Mouse (Mus musculus) retina, postnatal 7 days (tissue): Measurements from ENCODE around the gene Fcho2.

Experiments used
- DNase-seq: peaks from one replicate; pipeline ENCODE4 v3.0.0-alpha.2; 2012; ENCODE audit warnings: low read depth, low spot score

Gene Fcho2

GRCm38 (mm10) chr13:98679230-98679629, 136.0 kb downstream of the Fcho2 start:
- no peak for DNase-seq

- DNase-seq, result no peak
Observed at GRCm38 (mm10) chr13:98673922-98674321, 141.3 kb downstream of the Fcho2 start.
